Mouse (Mus musculus) thymus, adult 2 months (tissue): ENCODE measurements around the gene Asb10.

ENCODE experiments used
- CTCF ChIP-seq: fragments of 200-500 bp; IDR thresholded peaks from 2 replicates; pipeline ENCODE4 v1.5.1; 2012; ENCODE audit warnings: mild to moderate bottlenecking, control low read depth, low read length, moderate library complexity, borderline replicate concordance; ENCODE audit not compliant: control insufficient read depth, poor library complexity, insufficient read depth; ENCODE audit errors: extremely low read depth
- POLR2A ChIP-seq: fragments of 200-500 bp; IDR thresholded peaks from 2 replicates; pipeline ENCODE4 v1.6.1; 2012; ENCODE audit warnings: mild to moderate bottlenecking, low read length, control low read depth, moderate library complexity; ENCODE audit not compliant: control insufficient read depth, poor library complexity, insufficient read depth; ENCODE audit errors: extremely low read depth

GRCm38 (mm10) chr5:24521366-24521765 lies 19.4 kb downstream of the Asb10 start:
- no peak for TF ChIP-seq CTCF
- TF ChIP-seq POLR2A, result no peak
